Mouse (Mus musculus) embryonic stem cell, embryonic (primary cell): Measurements from ENCODE around the gene Slc4a7.
"Not testable (repeated sequence)": the region's sequence is repeated elsewhere in the genome, so short reads cannot be mapped to it uniquely, and the experiment has no call there.

Source experiments
- CTCF ChIA-PET, 4 experiments: fragments of 300-600 bp in 2 of 4; fragments of 350-600 bp in 2 of 4; sonication (Branson Sonifier 250); formaldehyde crosslinking; loops; one replicate each; lab custom pipeline; 2022; ENCODE audit warnings: inconsistent platforms in 2 of 4; lab: Charles Lee
- POLR2A ChIA-PET, 4 experiments: fragments of 300-600 bp in 2 of 4; fragments of 350-600 bp in 2 of 4; sonication (Branson Sonifier 250); formaldehyde crosslinking; loops; one replicate each; lab custom pipeline; 2022; ENCODE audit warnings: antibody characterized with exemption in 4 of 4, inconsistent platforms in 1 of 4; lab: Charles Lee

Gene Slc4a7

GRCm38 (mm10) chr14:14784223-14784622 is 82.1 kb downstream of the Slc4a7 start:
- ChIA-PET CTCF (no interaction called here), POLR2A (interaction anchor here in 1 of 4 experiments (0.6 kb wide), 1 partner anchor 799 kb away, joined by 4 read pairs; no protein-coding TSS in a partner anchor)

- CTCF ChIA-PET: no interaction called here
Observed at GRCm38 (mm10) chr14:14786979-14787378, 84.9 kb downstream of the Slc4a7 start.

DNA sequence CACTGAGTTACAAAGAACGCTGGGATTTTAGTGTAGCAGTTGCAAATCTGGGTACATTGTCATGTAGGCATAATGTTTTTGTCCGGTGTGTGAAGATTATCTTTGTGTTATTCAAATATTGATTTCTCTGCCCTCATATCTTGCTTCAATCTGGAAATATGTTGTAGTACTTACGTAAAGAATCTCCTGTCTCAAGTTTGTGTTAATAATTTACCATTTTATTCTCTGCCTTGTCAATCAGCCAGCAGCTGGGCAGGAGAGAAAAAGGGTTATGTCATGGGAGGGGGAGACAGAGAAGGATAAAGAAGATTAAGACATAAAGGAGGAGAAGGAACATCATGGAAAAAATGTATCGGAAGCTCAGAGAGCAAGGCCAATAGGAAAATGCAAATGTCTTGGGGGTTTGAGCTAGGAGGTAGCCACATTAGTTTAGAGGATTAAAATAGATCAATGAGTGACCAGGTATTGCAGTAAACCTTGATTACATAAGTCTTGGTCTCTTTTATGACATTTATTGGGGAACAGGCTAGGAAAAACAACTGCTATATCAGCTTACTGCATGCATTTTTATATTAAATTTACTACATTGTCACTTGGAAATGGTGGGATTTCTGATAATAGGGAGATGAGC is 87.9 kb downstream of the Slc4a7 start:
- POLR2A ChIA-PET: interaction anchor here in 1 of 4 experiments (0.7 kb wide), 1 partner anchor 102 kb away, joined by 3 read pairs; no protein-coding TSS in a partner anchor
- CTCF ChIA-PET: no interaction called here

More at GRCm38 (mm10) chr14:14786979-14787378, 84.9 kb downstream of the Slc4a7 start:
- POLR2A ChIA-PET: no interaction called here

- POLR2A ChIA-PET: no interaction called here
- CTCF ChIA-PET: no interaction called here
Observed at GRCm38 (mm10) chr14:14799861-14800260, 97.8 kb downstream of the Slc4a7 start.

GRCm38 (mm10) chr14:14800332-14800731 is 98.3 kb downstream of the Slc4a7 start:
- CTCF ChIA-PET: no interaction called here
- POLR2A ChIA-PET: no interaction called here

GRCm38 (mm10) chr14:14800810-14801209 is 98.7 kb downstream of the Slc4a7 start:
- ChIA-PET CTCF (no interaction called here), POLR2A (no interaction called here)

DNA sequence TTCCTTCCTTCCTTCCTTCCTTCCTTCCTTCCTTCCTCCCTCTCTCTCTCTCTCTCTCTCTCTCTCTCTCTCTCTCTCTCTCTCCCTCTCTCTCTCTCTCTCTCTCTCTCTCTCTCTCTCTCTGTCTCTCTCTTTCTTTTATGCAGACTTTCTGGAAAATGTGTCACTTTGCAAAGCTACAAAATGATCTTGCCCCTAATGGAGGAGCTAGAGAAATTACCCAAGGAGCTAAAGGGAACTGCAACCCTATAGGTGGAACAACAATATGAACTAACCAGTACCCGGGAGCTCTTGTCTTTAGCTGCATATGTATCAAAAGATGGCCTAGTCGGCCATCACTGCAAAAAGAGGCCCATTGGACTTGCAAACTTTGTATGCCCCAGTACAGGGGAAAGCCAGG is 101.0 kb downstream of the Slc4a7 start, which contains the start of gene Nek10:
Gene Nek10 (plus strand): TSS at position 301 of the 400 bp plus-strand sequence.
- POLR2A ChIA-PET: not testable (repeated sequence)
- CTCF ChIA-PET: interaction anchor here in 1 of 4 experiments (0.7 kb wide), 1 partner anchor 116 kb away, joined by 4 read pairs; no protein-coding TSS in a partner anchor

GRCm38 (mm10) chr14:14803921-14804517 is 101.9 kb downstream of the Slc4a7 start:
- POLR2A ChIA-PET: interaction anchor here in 1 of 4 experiments (1.4 kb wide), 1 partner anchor 101 kb away, joined by 5 read pairs; no protein-coding TSS in a partner anchor
- CTCF ChIA-PET: no interaction called here

DNA sequence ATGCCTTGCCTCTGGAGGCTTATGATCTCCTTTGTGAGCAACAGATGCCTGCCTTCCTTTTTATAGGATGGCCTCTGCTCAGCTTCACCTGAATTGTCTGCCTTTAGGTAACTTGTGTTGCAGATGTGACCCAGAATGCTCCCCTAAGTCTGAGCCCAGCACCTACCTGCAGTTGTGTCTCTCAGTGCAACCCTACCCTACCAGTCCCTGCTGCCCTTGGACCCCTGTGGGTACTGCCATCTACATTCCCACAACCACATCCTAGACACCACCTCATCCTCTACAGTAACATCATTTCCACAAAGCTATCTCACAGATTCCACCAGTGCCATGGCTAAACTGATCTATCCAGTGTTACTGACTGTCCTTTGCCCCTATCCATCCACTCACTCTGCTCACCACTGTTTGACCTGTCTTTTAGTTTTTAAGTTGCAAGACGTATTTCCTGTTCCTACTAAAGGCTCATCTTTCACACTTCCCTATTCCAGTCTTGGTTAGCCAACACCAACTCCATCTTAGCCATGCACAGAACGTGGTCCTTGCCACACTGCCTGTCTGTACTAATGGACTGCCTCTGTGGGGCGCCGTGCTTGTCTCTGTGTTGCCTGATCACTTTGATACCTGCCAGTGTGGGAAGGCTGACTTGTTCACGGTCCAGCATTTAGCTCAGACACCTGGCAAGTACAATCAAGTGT is 102.6 kb downstream of the Slc4a7 start:
- ChIA-PET CTCF (no interaction called here), POLR2A (interaction anchor here in 1 of 4 experiments (1.4 kb wide), 1 partner anchor 102 kb away, joined by 5 read pairs; no protein-coding TSS in a partner anchor)

DNA sequence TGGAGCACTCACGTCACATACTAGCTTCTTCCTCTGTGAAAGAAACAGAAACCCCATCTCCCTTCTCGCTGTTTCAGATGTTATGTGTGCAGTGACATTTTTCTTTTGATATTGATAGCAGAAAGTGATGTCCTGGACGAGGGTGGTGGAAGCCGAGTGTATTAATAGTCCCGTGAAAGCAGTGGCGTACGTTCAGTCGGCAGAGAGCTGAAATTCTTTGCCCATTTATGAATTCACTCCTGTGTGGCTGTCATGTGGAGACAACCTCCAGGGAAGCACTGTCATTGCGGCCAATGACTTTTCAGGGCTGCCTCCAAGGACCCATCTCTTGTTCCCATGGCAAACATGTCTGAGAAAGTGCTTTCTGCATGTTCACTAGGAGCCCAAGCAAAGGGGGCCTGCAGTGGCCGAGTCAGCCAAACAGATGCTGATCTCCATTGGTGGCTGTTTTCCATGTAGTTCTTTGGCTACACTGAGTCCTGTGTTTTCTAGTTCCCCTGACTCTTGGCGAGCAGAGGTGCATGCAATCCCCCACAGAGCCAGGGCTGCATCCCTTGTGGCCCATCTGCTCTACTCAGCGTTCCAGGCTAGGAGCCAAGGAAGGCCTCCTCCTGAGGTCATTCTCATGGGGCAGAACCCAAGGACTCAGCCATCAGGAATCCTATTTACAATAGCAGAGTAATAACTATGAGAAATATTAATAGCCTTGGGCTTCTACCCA is 130.6 kb downstream of the Slc4a7 start:
- ChIA-PET POLR2A (interaction anchor here in 1 of 4 experiments (0.6 kb wide), 1 partner anchor 88 kb away, joined by 3 read pairs; no protein-coding TSS in a partner anchor), CTCF (no interaction called here)

GRCm38 (mm10) chr14:14833498-14833897 is 131.4 kb downstream of the Slc4a7 start:
- CTCF ChIA-PET: no interaction called here
- POLR2A ChIA-PET: no interaction called here

DNA sequence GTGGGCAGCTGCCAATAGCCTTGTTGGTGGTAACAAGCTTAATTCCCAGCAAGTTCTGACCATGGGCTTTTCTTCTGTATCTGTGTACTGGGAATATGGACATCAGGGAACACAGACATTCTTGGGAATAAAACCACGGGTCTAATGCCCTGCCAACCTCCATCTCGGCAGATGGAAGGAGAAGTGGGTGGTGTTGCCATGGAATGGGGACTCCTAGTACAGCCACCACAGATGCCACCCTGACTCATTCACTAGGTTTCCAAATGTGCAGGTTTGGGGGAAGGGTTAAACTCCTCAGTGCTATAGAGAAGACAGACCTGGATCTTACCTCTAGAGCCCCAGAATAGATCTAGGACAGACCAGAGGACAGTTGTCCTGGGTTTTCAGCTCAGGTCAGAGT is 132.2 kb downstream of the Slc4a7 start:
- CTCF ChIA-PET: no interaction called here

GRCm38 (mm10) chr14:14837627-14838026 is 135.5 kb downstream of the Slc4a7 start:
- POLR2A ChIA-PET: no interaction called here
- CTCF ChIA-PET: interaction anchor here in 1 of 4 experiments (0.6 kb wide), 1 partner anchor 26 kb away, joined by 3 read pairs; no protein-coding TSS in a partner anchor

More for the DNA sequence above, 132.2 kb downstream of the Slc4a7 start:
- POLR2A ChIA-PET: no interaction called here

DNA sequence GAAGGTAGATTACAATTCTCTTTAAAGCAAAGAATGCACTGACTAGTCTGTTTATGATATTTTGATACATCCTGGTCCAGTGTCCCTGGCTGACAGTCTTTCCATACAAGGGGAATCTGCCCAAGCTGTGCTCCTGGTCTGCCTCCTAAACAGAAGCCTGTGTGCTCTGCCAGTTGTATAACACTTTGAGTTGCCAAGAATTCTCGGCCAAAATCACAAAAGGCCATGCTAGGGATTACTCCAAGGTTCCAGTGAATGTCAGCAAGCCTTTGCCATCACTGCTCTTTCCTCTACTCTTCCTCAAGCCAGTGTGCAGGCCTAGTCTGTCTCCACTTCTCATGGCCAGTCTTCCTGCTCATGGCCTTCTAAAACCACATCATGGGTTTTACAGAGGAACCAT is 136.0 kb downstream of the Slc4a7 start:
- ChIA-PET POLR2A (no interaction called here), CTCF (no interaction called here)

DNA sequence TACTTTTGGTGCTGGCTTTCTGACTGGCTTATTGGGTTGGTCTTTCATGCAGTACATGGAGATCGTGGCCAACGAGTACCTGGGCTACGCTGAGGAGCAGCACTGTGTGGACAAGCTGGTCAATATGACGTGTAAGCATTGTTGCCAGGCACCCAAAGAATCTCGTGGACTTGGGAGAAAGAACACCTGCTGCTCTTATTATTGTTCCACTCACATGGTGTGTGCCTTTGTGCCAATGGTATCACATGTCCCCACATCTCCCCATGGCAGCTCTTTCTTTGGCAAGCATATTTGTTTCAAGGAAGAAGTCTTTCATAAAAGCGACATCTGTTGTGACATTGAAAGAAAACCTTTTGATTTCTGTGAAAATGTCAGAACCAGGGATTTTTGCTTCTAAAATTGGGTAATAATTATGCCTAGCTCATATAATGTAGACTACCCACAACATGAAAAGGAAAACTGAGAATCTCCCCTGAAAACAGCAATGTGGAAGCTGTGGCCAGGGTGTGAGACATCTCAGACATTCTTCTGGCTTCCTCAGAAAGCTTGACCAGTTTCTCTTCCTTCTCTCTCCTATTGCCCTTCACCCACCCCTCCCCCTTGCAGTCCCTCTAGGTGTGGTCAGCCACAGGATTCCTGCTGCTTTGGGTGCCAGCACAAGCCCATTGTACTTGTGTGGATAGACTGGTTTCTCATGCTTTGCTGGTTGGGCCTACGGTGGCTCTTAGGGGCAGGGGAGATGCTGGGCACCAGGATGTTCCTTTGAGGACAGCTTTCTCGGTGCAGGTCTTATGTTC is 140.9 kb downstream of the Slc4a7 start:
- CTCF ChIA-PET: no interaction called here
- POLR2A ChIA-PET: no interaction called here
